Mouse (Mus musculus): ENCODE results near the gene Vmn2r17. TPM values are rescaled to one million over a fixed set of nuclear protein-coding genes. Genes with fewer than 3 reads are reported as not detected.

The Vmn2r17 gene
- not detected for polyA plus RNA-seq (2017; shearing (Covaris generic))

DNA sequence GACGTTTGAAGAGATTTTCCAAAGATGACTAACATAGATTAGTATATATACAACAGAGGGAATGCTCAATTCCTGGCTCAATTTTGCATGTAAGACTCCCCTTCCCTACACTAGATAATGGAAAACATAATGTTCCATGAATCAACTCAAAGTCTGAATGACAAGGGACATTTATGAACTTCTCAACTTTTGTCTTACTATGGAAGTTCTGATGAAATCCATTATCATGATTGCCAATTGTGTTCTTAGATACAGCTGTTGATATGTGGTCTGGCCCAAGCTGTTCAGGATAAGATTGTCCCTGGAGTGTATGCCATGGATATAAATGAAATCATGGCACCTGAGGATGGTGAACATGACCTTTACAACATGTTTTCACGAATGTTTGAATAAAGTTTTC lies at the start of gene Vmn2r17:
Vmn2r17 (plus strand) TSS at position 301 of the 400 bp plus-strand sequence.

Other genes starting within 250 kb of the Vmn2r17 start
- not detected for gene Vmn2r13, start 227.5 kb upstream of the Vmn2r17 start, polyA plus RNA-seq (2017; shearing (Covaris generic))
- not detected for gene Vmn2r14, start 195.0 kb upstream of the Vmn2r17 start, polyA plus RNA-seq (2017; shearing (Covaris generic))
- gene Vmn2r15, start 122.0 kb upstream of the Vmn2r17 start, polyA plus RNA-seq (2017; shearing (Covaris generic)) = not detected
- not detected for gene Vmn2r16, start 89.5 kb upstream of the Vmn2r17 start, polyA plus RNA-seq (2017; shearing (Covaris generic))
- 50.8 TPM for gene Crlf2, start 139.3 kb downstream of the Vmn2r17 start, polyA plus RNA-seq (2017; shearing (Covaris generic))

All from inflammation-experienced regulatory T-cells, adult 16 weeks (primary cell).